Mouse (Mus musculus): ENCODE measurements around the gene Pigo.
A peak's percentile ranks its signal among the peaks of the same experiment; 100 is the strongest.
"Not testable (repeated sequence)": the region's sequence is repeated elsewhere in the genome, so short reads cannot be mapped to it uniquely, and the experiment has no call there.

Gene Pigo

GRCm38 (mm10) chr4:43002756-43003439 lies 22.7 kb downstream of the Pigo start:
- no peak for DNase-seq (ENCODE audit: low read depth, low spot score)

- DNase-seq (ENCODE audit: low read depth, low spot score) = no peak
Observed at GRCm38 (mm10) chr4:43001272-43001671, 24.3 kb downstream of the Pigo start.

GRCm38 (mm10) chr4:43000141-43000986 lies 25.3 kb downstream of the Pigo start, which contains the start of gene Vcp:
TSS of gene Vcp (minus strand) at chr4:43000507.
- peak; percentile 98 for DNase-seq (ENCODE audit: low read depth, low spot score)

DNA sequence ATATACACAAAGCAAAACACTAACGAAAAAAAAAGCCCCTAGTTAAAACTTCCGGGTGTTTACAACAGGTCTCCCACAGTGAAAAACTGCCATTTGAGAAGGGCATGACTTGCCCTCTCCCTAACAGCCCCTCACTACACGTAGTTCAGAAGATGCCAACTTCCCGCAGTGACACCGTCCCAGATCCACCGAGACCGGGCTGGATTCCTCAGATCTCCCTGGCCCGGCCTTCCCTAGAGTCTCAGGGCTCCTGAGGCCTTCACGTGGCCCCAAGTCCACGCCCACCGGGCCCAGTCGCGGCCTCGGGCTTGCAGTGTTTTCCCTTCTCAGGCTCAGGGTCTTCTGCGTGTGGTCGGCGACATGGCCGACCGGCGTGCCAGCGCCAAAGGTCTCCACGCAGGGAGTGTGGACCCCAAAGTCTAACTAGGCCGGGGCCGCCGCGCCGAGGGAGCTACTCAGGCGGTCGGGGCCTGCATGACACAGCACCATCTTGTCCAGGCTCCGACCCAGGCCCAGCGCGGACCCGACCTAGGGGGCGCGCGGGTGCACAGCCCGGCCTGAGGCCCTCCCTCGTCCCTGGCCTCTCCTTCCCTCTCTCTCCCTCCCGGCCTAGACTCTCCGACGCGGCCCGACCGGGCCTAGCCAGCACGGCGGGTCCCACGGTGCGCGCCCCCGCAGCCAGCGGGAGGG lies 26.0 kb downstream of the Pigo start:
- peak; percentile 77 for DNase-seq (ENCODE audit: low read depth, low spot score)

- DNase-seq (ENCODE audit: low read depth, low spot score) = no peak
Observed at GRCm38 (mm10) chr4:42998022-42998421, 27.6 kb downstream of the Pigo start.

DNA sequence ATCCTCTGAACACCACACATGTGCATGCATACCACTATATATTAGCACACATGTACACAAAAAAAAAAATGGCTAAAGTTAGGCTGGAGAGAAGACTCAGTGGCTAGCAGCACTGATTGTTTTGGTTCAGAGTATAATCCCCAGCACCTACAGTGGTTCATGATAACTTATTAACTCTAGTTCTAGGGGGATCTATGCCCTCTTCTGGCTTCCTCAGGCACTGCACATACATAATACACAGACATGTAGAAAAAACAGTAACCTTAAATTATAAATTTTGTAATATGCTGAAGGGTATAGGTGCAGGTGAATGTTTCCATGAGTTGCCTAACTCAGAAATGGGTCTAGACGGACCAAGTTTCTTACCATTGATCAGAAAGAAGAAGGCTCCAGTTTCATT lies 37.3 kb downstream of the Pigo start:
- DNase-seq (ENCODE audit: low read depth, low spot score) = no peak

GRCm38 (mm10) chr4:42980467-42980866 lies 45.2 kb downstream of the Pigo start:
- DNase-seq (ENCODE audit: low read depth, low spot score) = not testable (repeated sequence)

- peak; percentile 55 for DNase-seq (ENCODE audit: low read depth, low spot score)
Observed at GRCm38 (mm10) chr4:42978062-42978461, 47.6 kb downstream of the Pigo start.

- DNase-seq (ENCODE audit: low read depth, low spot score) = no peak
Observed at GRCm38 (mm10) chr4:42973868-42974267, 51.8 kb downstream of the Pigo start.

DNA sequence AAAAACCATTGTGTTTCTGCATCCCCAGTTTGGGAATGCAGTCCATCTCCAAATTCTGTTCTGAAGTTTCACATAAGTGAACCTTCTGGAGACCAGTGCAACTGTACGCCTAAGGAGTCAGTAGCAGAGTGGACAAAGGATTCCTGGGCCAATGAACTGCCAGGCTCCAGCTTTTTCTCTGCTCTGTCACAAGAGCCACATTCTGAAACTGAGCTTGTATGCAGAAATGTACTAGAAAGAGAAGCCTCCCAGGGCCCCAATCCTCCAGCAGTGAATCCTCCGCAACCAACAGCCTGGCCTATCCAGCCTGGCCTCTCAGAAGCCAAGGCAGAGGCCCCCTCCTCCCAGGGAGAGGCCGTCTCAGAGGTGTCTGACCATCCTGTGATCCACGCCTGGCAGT lies 52.7 kb downstream of the Pigo start:
- no peak for DNase-seq (ENCODE audit: low read depth, low spot score)

GRCm38 (mm10) chr4:42969304-42969703 lies 56.3 kb downstream of the Pigo start, which contains the start of gene 1700022I11Rik:
TSS of gene 1700022I11Rik (plus strand) at chr4:42969604.
- no peak for DNase-seq (ENCODE audit: low read depth, low spot score)

Data from CD4-positive, CD25-positive, alpha-beta regulatory T cell, adult 2 months (primary cell).